Mouse (Mus musculus) gastrocnemius, adult 18-20 months (tissue): ENCODE data around the gene Kcnk7. TPM values are rescaled to one million over a fixed set of nuclear protein-coding genes. Genes with fewer than 3 reads are reported as not detected.
"Not testable (repeated sequence)": the region's sequence is repeated elsewhere in the genome, so short reads cannot be mapped to it uniquely, and the experiment has no call there.

Experiments
- DNase-seq: peaks from one replicate; pipeline ENCODE4 v3.0.0; 2021; ENCODE audit warnings: low spot score
- long read RNA-seq, 2 experiments: library from polyadenylated mRNA; stranded (forward); transcript quantifications; one replicate each; pipeline ENCODE4 v2.0.0; 2021
- total RNA-seq, 2 experiments: library from RNA; stranded (reverse); gene quantifications; 2 replicates each; pipeline ENCODE4 v1.2.3; 2021

Gene Kcnk7
- not detected for total RNA-seq
- long read RNA-seq, experiment 1, partial matches to known transcripts, result 0 of 1 reads
- long read RNA-seq, experiment 1, other reads (novel, unspliced or antisense), result 1 of 1 reads
- long read RNA-seq, experiment 2, result 0 reads

GRCm38 (mm10) chr19:5704163-5704800, at the start of gene Kcnk7:
Gene Kcnk7, plus strand, starts transcription at chr19:5704367.
- DNase-seq, result no peak

GRCm38 (mm10) chr19:5654720-5655298, 49.4 kb upstream of the Kcnk7 start:
- DNase-seq, result no peak

- DNase-seq, result no peak
These were observed 43.0 kb upstream of the Kcnk7 start for GRCm38 (mm10) chr19:5660942-5661751.

- DNase-seq, result no peak
These were observed 41.9 kb upstream of the Kcnk7 start for GRCm38 (mm10) chr19:5662310-5662709.

- peak; percentile 94 for DNase-seq
These were observed 40.9 kb upstream of the Kcnk7 start, which contains the start of gene Sipa1 for GRCm38 (mm10) chr19:5662981-5663913. Gene Sipa1, minus strand, starts transcription at chr19:5663707.

GRCm38 (mm10) chr19:5664669-5665257, 39.4 kb upstream of the Kcnk7 start:
- no peak for DNase-seq

GRCm38 (mm10) chr19:5665465-5665864, 38.7 kb upstream of the Kcnk7 start:
- no peak for DNase-seq

- no peak for DNase-seq
These were observed 37.8 kb upstream of the Kcnk7 start for GRCm38 (mm10) chr19:5666386-5666785.

- DNase-seq, result no peak
These were observed 35.8 kb upstream of the Kcnk7 start for GRCm38 (mm10) chr19:5668372-5668771.

GRCm38 (mm10) chr19:5680432-5680831, 23.7 kb upstream of the Kcnk7 start:
- DNase-seq, result no peak

GRCm38 (mm10) chr19:5684236-5684635, 19.9 kb upstream of the Kcnk7 start:
- DNase-seq, result no peak

- DNase-seq, result no peak
These were observed 19.2 kb upstream of the Kcnk7 start for GRCm38 (mm10) chr19:5684985-5685384.

GRCm38 (mm10) chr19:5685431-5685830, 18.7 kb upstream of the Kcnk7 start:
- no peak for DNase-seq

- DNase-seq, result no peak
These were observed 18.3 kb upstream of the Kcnk7 start for GRCm38 (mm10) chr19:5685861-5686260.

GRCm38 (mm10) chr19:5686437-5686836, 17.7 kb upstream of the Kcnk7 start:
- DNase-seq, result no peak

- DNase-seq, result not testable (repeated sequence)
These were observed 17.2 kb upstream of the Kcnk7 start for GRCm38 (mm10) chr19:5686954-5687353.

- DNase-seq, result no peak
These were observed 16.4 kb upstream of the Kcnk7 start for GRCm38 (mm10) chr19:5687738-5688137.

GRCm38 (mm10) chr19:5688200-5689087, 15.7 kb upstream of the Kcnk7 start, which contains the start of the genes Map3k11 and Pcnx3:
Gene Map3k11, plus strand, starts transcription at chr19:5688742.
Gene Pcnx3, minus strand, starts transcription at chr19:5688908.
- DNase-seq, result peak; percentile 97

GRCm38 (mm10) chr19:5689088-5689428, 15.1 kb upstream of the Kcnk7 start:
- no peak for DNase-seq
